ENCODE assay signal across 8 mouse cellular contexts in the genomic region with DNA sequence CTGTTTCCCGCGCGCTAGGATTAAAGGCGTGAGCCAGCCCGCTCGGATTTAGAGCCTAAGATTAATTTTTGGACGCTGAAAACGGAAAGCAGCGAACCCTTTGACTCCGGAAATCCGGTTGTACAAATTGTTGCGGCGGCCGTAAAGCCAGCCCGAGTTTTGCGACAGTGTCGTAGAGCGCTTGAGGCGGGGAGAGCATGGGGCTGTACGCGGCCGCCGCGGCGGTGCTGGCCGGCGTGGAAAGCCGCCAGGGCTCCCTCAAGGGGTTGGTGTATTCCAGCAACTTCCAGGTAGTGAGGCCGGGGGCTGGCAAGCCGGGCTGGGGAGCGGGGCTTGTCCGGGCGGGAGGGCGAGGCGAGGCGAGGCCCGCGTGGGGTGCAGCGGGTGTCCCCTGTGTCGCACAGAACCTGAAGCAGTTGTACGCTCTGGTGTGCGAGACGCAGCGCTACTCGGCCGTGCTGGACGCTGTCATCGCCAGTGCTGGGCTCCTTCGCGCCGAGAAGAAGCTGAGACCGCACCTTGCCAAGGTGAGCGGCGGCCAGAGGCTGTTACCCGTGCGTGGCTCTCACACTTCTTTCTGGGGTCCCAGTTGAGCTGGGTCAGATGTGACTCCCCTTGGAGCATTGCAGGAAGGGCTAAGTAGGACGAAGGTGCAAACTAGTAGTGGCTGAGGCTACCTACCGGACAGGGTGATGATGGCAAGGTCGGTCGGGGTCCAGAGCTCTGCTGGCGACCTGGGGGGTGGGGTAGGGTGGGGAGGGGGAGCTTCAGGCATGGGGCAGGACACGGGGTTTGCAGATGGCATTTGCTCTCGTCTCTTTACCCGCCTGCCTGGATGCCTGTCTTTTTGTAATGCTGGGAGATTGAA. TPM values are rescaled to one million over a fixed set of nuclear protein-coding genes. Genes with fewer than 3 reads are reported as not detected.
DNase-seq lines count a peak whose midpoint lies in the region; ATAC-seq lines count a peak whose summit lies in the region.

Nsun5 (plus strand) TSS at position 167 of the 868 bp plus-strand sequence.

- H3K4me3 ChIP-seq in intestine, embryonic 14.5 days (ENCODE audit: low read depth, low read length): peak within 1 kb of the TSS; percentile 94

- H3K4me2 ChIP-seq in intestine, embryonic 14.5 days (ENCODE audit: low read length): peak within 1 kb of the TSS; percentile 84

- peaks cover 31% of the 10 kb centered on the region for H3K36me3 ChIP-seq in intestine, embryonic 14.5 days (ENCODE audit: control insufficient read depth, insufficient read depth, low read length)

- no peaks in the 10 kb centered on the region for H3K27me3 ChIP-seq in intestine, embryonic 14.5 days (replicated peaks; ENCODE audit: control insufficient read depth, insufficient read depth, low read length)

- peak within 1 kb of the TSS; percentile 67 for H3K27ac ChIP-seq in intestine, embryonic 14.5 days (ENCODE audit: low read depth)

- intact Hi-C loops in left cerebral cortex, postnatal 14 days (cut with DNase I): no loop called here

- DNase-seq in adrenal gland, adult (ENCODE audit: inconsistent age in 2 of 2, low spot score in 1 of 2): peak; percentile 94 to 98
- DNase-seq in embryo, embryonic 10.5 days (ENCODE audit: low spot score): peak; percentile 98
- peak; percentile 90 for DNase-seq in gastrocnemius, postnatal 25 days
- peak; percentile 100 for DNase-seq in intestine, embryonic 14.5 days (ENCODE audit: low spot score)
- peak; percentile 95 to 98 for DNase-seq in left cerebral cortex, postnatal 14 days (ENCODE audit: low spot score in 2 of 2)
- DNase-seq in mesoderm, embryonic 11.5 days (ENCODE audit: low read depth, low spot score): peak; percentile 96
- DNase-seq in right cerebral cortex, postnatal 36 days (ENCODE audit: low spot score in 2 of 2): peak; percentile 84 to 87
- DNase-seq in yolk sac, embryonic 10.5 days (ENCODE audit: low spot score): peak; percentile 93

- under 1% methylated on average over 64 of the region's 64 CpGs for WGBS in intestine, embryonic 14.5 days

- peak within 1 kb of the TSS; percentile 76 for H3K9ac ChIP-seq in intestine, embryonic 14.5 days (ENCODE audit: low read length)

- peak; percentile 73 for ATAC-seq in intestine, embryonic 14.5 days (replicated peaks; ENCODE audit: low FRiP score, low TSS enrichment, low read depth)

- H3K4me1 ChIP-seq in intestine, embryonic 14.5 days (replicated peaks; ENCODE audit: control insufficient read depth, insufficient read depth, low read length): peaks cover 11% of the 10 kb centered on the region

- no peaks in the 10 kb centered on the region for H3K9me3 ChIP-seq in intestine, embryonic 14.5 days (ENCODE audit: control insufficient read depth, low read length)

RNA-seq across cellular contexts. Expression of gene Nsun5, which starts in this region (rescaled TPM):
- 10 to 100 TPM in 1 of 2 experiments, 1 to 10 TPM in 1; 8.9 to 10.2 TPM for total RNA-seq in gastrocnemius, postnatal 25 days (2021)
- 28.8 and 29.2 TPM in 2 replicates for polyA plus RNA-seq in intestine, embryonic 14.5 days (2014; fragmentation: Nextera tagmentation; extraction: Ambion mirVana)
- 10 to 100 TPM; 13.9 to 19.5 TPM for total RNA-seq in left cerebral cortex, postnatal 14 days (2021)

Comparison
In these comparisons a context has a peak if more than half of its experiments do, and no peak if none do; other contexts are left out.
1. Peak in every context shown above with its lines: DNase-seq, ATAC-seq, H3K4me3 ChIP-seq and H3K27ac ChIP-seq.